Mouse (Mus musculus) adrenal gland, adult 8-10 months (tissue): ENCODE measurements around the gene Ppip5k1. TPM values are rescaled to one million over a fixed set of nuclear protein-coding genes. Genes with fewer than 3 reads are reported as not detected.
"Not testable (repeated sequence)": the region's sequence is repeated elsewhere in the genome, so short reads cannot be mapped to it uniquely, and the experiment has no call there.

ENCODE experiments used
- DNase-seq: peaks from one replicate; pipeline ENCODE4 v3.0.0; 2022
- total RNA-seq, 4 experiments: library from RNA; stranded (reverse); gene quantifications; 2 replicates each; pipeline ENCODE4 v1.2.4; 2022

The Ppip5k1 gene
- 10 to 100 TPM; 46.6 to 69.1 (median 53.0) TPM for total RNA-seq

DNA sequence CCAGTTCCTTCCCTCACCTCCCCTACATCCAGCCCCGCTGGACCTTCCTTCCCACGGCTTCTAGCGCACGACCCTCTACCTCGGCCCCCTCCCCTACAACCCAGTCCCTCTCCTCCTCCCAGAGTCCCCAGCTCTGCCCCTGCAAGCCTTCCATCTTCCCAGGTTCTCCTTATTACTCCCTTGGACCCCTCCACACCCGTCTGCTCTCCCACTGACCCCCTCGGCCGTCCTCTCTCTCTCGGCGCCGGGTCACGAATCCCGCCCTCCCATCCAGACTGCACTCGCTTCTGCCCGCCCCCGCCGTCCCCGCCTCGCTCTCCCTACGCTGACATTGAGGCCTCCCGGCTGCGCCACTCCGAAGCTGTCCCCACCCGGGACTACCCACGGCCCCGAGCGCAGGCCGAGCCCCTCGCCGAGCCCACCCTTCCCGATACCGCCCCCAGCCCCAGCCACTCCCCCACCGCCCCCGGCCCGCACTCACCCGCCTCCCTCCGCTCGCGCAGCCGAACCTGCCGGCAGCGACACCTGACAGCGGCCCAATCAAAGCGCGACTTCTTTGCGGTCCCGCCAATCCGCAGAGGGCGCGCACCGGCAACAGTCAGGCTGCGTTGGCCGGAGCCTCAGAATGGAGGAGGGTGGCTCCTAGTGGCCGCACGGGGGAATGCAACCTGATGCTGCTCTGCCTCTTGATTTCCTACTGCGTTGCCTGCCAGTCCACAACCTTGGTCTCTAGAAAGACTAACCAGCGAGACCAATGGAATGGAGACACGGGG is at the start of gene Ppip5k1:
Gene Ppip5k1, minus strand, starts transcription at position 577 of the 773 bp plus-strand sequence.
- peak; percentile 95 for DNase-seq

DNA sequence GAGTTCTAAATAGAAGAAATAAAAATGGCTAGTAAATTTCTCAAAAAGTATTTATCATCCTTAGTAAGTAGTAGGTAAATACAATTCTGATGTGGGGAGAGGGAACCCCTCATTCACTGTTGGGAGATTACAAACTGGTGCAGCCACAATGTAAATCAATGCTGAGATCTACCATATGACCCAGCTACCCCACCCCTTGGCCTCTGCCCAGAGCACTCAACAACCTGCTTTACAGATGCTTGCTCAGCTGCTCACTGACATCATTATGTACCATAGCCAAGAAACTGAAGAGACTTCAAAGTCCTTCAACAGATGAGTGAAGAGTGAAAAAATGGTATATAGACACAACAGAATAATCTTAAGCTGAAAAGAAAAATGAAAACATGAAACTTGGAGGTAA is 48.1 kb upstream of the Ppip5k1 start:
- DNase-seq = no peak

DNA sequence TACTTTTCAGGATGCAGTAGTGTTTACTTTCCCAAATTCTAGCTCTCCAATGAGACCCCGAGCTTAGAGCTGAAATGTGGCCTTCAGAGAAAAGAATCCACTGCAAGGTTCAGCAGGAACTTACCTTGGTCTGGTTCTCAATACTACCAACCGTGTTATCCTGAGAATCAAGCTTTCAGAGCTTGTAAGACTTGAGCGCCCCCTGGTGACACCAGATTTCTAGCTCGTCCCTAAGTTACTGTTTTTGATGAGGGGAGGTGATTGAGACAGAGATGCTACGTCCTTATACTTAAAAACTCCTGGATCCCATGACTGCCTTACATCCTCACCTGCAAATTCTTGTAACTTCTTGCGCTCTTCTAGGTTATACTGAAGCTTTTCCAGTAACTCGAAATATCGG is 41.4 kb upstream of the Ppip5k1 start:
- peak; percentile 40 for DNase-seq

DNA sequence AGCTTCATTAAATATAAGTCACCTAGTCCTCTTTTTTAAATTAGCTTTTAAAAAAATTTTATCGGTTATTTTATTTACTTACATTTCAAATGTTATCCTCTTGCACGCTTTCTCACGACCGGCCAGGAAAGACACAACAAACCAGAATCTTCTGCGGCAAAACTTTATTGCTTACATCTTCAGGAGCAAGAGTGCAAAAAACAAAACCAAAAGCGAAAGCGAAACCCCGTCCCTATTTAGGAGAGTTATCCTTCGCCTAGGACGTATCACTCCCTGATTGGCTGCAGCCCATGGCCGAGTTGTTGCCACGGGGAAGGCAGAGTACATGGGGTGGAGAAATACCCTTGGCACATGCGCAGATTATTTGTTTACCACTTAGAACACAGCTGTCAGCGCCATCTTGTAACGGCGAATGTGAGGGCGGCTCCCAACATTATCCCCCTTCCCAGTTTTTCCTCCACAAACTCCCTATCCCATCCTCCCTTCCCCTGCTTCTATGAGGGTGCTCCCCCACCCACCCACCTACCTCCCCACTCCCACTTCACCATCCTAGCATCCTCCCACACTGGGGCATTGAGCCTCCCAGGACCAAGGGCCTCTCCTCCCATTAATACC is 31.9 kb upstream of the Ppip5k1 start, which contains the start of gene Strc:
Gene Strc, minus strand, starts transcription at position 208 of the 615 bp plus-strand sequence.
- DNase-seq = not testable (repeated sequence)

DNA sequence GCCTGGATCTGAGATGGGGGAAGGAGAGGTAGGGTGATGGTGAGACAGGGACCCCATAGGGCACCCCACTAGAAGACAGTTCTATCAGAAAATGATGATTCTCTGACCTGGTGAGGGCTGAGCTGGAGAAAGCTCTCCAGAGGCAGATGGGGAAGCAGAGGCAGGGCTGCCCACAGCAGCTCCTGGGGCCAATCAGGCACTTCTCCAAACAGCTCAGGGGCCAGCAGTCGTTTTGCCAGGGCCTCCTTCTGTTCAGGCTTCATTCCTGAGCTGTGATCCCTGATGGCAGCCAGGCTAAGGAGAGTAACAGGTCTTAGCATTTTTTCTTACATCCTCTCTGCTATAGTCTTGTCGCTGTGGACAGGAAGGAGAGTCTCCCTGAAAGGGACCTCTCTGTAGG is 19.6 kb upstream of the Ppip5k1 start:
- DNase-seq = no peak

DNA sequence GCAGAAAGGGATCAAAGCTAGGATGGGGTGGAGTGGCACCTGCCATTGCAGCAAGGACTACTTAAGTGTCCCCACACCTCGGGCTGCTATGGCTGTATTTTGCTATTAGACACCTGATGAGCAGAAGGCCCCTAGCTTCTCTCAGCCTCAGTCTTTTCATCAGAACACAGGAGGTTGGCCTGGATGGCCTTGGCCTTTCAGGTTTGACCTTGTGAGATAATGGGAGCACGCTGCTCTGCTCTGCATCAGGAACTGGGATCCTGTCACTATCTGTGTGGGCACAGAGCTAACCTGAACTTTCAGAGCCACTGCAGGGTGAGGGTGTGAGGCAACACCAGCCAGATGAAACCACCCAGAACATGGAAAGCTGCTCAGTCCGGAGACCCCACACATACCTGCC is 17.1 kb upstream of the Ppip5k1 start:
- DNase-seq = peak; percentile 11

DNA sequence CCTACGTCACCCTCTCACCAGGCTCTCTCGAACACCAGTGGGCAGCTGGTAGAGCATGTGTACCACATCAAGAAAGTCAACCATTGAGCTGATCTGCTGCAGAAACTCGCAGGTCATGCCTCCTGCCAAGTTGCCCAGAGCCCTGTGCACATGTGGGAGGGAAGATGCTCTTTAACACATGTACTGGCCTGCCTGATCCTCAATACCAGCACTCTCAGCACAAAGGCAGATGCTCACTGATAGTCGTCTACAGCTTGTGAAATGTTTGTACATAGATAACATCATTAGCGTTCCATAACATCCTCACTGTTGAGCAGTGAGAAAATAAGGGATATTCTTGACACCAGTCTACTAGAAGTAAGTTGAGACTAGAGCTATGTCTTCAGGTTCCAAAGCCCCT is 15.7 kb upstream of the Ppip5k1 start:
- DNase-seq = no peak

DNA sequence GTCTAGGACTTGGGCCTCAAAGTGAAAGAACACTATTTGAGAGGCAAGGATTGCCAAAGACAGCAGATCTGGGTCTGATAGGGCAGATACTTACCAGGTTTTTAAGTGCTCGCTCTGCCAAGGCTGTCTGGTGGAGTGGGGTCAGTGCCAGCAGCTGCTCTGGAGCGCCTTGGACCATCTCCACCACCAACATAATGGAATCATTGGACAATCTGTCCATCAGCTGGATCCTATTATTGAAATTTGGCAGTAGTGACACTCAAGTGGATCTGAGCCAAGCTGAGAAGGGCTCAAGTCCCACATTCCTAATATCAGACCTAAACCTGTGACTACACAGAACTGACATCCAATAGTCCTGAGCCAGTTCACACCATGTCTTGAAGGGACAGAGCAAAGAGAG is 13.6 kb upstream of the Ppip5k1 start:
- no peak for DNase-seq

DNA sequence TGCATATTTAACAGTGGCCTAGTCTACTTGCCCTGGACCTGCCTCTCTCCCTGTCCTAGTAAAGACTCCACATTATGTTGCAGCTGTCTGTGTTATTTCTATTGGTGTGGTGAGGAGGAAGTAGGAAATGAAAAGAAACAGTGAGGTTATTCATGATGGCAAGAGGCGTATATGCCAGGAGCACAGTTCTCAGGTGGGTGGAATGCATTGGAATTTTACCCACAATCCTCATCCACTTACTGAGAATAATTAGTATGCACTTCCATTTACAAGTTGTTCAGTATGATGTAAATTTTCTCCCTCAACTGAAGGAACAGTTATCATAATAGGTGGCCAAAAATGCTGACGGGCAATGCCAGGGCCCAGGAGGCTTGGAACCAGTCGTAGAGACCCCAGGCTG is 8.5 kb upstream of the Ppip5k1 start:
- no peak for DNase-seq

DNA sequence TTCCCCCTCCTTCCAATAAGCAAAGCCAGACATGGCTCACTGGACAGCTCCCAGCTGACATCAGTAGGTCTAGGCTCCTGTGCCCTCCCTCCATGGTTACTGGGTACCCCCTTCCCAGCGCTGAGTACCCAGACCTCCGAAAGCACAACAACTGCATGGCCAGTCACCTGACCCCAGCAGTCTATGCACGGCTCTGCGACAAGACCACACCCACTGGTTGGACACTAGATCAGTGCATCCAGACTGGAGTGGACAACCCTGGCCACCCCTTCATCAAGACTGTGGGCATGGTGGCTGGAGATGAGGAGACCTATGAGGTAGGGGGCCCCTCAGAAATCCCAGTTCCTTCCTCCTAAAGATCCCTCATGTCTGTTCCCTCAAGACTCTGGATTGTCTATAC is 4.3 kb upstream of the Ppip5k1 start:
- no peak for DNase-seq

DNA sequence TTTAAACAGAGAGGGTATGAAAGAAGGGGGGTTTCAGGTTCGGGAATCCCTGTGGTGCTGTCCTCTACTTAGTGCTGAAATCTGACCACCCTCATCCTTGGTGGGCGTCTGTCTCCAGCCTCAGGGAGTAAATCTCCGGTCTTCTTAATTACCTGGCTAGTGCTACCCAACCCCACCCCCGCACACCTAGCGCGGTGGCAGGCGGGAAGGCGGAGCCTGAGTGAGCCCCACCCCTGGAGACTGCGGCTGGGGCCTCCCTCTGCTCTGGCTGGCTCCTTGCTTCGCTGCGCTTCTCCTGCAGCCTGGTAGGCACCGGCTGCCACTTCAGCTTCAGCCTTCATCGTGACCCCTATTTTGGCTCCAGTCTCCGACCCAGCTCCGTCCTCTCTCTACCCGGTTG is 3.2 kb upstream of the Ppip5k1 start:
- peak; percentile 18 for DNase-seq

DNA sequence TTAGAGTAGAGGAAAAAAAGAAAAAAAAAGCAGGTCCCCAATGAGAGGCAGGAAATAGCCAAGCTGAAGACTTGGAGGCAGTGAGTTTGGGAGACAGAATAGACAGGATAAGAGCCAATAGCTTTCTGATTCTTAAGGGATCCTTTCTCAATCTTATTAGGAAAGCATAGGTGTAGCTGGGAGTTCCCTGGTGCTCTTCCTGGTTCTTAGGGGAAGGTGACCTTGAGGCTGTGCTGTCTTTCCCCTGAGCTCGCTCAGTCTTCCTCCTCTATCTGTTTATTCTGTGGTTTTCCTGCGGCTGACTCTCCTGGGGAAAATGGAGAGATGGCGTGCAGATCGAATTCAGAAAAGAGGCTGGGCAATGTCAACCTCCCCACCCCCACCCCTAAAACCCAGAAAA is 2.8 kb upstream of the Ppip5k1 start:
- no peak for DNase-seq

DNA sequence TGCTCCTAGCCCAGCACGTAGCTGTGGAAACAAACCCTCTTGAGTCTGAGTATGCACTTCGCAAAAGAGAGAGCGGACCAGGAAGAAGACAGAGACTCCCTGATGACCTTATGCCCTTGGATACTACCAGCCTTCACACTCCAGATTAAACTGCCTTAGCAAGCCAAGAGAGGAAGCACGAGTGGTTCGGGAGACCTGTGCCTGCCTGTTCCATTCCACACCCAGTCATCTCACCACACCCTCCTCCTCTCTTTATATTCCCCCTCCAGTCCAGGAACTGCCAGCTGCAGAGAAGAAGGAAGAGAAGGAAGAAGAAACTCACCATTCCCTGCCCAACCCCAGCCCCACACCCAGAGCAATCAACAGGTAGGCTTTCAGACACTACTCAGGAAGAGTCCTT is 2.3 kb upstream of the Ppip5k1 start, which contains the start of gene Ckmt1:
Gene Ckmt1, plus strand, starts transcription at position 221 of the 400 bp plus-strand sequence.
- DNase-seq = no peak

DNA sequence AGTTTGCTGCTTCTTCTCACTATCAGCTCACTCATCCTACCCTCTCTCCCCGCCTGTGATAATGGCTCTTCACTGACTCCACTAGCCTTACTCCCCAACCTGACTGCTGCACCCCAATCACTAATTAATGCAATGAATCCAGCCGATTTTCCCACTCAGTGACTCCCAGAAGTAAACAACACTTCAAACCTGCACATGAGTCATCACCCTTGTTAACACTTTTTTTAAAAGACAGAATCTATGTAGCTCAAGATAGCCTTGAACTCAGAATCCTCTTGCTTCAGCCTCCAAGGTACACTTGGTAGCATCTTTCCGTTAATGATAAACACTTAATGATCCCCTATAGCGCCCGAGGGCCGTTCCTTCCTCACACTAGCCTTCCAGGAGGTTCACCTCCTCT is 818 bp downstream of the Ppip5k1 start:
- DNase-seq = no peak

DNA sequence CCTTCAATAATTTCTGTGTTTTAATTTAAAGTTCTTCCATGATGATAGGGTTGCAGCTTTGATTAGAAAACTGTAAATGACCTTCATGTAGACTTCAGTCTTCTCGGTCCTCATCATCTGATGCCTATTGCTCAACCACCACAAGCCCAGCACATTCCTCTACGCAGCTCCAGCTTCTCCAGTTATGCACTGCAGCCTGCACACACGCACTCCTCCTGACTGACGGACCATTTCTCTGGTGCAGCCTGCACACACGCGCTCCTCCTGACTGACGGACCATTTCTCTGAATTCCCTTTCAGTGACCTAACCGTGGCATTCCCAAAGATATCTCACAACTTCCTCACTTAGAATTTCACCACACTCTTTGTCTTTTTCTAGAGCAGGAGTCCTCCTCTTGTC is 2.0 kb downstream of the Ppip5k1 start:
- DNase-seq = no peak

DNA sequence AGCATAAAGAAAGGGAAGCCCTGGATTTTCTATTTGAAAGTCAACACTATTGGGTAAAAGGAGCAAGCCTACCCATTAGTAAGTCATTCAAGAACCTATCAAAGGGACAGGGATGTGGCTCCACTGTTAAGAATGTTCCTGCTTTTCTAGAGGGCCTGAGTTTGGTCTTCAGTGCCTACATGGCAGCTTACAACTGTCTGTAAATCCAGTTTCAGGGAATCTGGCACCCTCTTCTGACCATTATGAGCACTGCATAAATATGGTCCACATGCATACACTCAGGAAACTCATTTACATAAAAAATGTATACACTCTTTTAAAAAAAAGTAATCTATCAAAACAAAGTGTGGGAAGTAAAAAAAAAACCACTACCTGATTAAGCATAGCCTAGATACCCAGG is 16.1 kb downstream of the Ppip5k1 start:
- DNase-seq = no peak

DNA sequence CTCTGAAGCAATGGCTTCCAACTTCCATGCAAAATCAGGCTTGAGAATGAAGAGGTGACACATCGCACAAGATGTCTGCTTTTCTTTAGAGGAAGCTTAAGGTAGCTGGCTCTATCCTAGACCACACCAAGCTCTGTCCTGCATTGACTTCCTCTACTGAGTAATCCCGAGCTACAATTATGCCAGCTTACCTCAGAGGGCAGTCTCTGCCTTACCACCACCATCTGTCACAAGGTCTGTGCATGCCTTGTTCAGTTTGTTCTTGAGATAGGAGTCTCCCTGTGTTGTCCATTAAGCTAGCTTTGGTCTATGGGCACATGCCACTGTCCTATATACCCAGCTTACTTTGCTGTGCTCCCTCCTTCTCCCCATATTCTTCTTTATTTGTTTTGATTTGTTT is 25.7 kb downstream of the Ppip5k1 start:
- no peak for DNase-seq

DNA sequence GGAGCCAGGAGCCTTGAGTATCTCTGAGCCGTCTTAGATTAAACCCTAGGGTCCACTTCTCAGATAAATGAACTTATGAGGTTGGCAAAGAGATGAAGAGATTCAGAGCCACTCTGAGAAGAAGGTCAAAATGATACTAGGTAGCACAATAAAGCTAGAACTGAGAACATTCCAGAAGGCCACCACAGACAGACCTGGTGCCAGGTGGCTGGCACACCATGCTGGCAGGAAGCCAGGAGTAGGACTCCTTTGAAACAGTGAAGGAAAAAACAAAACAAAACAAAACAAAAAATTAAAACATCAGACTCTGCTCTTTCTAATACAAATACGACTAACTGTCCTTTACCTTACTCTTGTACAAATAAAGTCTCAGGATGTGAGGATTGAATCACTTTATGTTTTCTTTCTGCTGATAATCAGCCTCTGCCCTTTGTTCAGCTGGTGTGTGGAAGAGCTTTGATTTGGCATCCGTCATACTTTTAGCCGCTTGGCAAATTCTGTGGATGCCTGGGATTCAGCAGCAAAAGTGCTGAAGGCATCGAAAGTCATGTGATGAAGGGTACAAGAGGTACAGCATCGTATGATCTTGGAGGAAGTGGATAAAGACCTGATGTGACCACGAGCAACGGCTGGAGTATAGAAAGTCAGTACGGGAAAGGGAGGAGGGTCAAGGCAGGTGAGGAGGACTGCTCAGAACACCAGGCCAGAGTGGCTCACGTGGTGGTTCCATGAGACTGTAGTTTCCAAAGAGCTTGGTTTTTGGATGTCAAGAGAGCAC is 31.3 kb downstream of the Ppip5k1 start:
- no peak for DNase-seq

DNA sequence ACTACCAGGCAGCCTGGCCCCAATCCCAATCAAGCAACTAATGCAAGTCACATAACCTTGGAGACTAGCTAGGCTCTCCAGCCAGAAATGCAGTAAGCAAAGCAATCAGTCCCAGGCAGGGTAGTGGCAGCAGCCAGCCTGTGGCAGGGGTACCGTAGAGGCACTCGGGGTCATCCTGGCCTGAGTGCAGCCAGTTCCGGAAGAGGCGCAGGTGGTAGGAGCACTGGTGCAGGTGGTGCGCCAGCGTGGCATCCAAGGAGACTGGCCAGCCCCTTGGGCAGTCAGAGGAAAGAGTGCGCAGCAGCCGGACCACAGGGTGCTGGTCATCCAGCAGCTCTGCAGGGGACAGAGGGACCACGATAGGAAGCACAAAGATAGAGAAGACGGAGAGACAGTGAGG is 32.2 kb downstream of the Ppip5k1 start:
- no peak for DNase-seq

DNA sequence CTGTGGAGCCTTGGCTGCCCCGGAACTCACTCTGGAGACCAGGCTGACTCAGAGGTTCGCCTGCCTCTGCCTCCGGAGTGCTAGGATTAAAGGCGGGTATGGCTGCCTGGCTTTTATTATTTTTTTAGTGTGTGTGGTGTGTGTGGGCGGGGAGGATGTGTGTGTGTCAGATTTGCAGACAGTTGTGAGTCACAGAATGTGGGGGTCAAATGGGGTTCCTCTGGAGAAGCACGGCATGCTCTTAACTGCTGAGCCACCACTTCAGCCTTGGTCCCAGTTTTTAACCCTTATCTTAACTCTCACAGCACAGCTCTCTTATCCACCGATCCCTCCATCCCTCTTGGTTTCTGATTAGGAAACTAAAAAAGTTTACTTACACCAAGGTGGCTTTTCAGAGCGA is 38.9 kb downstream of the Ppip5k1 start:
- no peak for DNase-seq

DNA sequence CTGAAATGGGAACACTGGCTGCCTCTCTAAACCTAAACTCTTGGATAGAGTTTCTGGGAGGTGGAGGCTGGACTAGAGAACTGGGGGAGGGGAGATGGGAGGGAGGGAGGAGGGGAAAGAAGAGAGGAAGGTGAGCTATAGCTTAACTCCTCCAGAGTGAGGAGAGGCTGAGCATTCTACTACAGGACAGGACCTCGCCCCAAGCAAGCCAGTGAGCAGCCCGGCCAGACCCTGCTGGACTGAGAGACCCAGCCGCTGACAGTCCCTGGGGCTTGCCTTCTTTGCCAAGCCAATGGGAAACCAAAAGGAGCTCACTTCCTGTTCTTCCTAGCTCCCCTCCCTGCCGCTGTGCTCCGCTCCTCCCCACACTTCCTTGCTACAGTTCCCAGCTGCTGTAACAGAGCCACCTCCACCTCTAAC is 46.2 kb downstream of the Ppip5k1 start:
- DNase-seq = no peak

DNA sequence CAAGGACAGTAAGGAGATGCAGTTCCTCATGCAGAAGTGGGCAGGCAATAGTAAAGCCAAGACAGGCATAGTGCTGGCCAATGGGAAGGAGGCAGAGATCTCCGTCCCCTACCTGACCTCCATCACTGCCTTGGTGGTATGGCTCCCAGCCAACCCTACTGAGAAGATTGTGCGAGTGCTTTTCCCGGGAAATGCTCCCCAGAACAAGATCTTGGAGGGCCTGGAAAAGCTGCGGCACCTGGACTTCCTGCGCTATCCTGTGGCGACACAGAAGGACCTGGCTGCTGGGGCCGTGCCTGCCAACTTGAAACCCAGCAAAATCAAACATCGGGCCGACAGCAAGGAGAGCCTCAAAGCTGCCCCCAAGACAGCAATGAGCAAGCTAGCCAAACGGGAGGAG is 55.2 kb downstream of the Ppip5k1 start:
- no peak for DNase-seq

DNA sequence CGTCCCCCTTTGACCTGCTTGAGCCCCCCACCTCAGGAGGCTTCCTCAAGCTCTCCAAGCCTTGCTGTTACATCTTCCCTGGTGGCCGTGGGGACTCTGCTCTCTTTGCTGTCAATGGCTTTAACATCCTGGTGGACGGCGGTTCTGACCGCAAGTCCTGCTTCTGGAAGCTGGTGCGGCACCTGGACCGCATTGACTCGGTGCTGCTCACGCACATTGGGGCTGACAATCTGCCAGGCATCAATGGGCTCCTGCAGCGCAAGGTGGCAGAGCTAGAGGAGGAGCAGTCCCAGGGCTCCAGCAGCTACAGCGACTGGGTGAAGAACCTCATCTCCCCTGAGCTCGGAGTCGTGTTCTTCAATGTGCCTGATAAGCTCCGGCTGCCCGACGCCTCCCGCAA is 55.7 kb downstream of the Ppip5k1 start:
- DNase-seq = no peak
